Mouse (Mus musculus): ENCODE data around the gene Prss40. TPM values are rescaled to one million over a fixed set of nuclear protein-coding genes. Genes with fewer than 3 reads are reported as not detected.
"Not testable (repeated sequence)": the region's sequence is repeated elsewhere in the genome, so short reads cannot be mapped to it uniquely, and the experiment has no call there.

Gene Prss40
- total RNA-seq, 2 experiments from 2014 or later: not detected

GRCm38 (mm10) chr1:34536291-34536766 is 24.4 kb downstream of the Prss40 start:
- no peak for DNase-seq
- intact Hi-C loops (cut with DNase I): no loop called here

DNA sequence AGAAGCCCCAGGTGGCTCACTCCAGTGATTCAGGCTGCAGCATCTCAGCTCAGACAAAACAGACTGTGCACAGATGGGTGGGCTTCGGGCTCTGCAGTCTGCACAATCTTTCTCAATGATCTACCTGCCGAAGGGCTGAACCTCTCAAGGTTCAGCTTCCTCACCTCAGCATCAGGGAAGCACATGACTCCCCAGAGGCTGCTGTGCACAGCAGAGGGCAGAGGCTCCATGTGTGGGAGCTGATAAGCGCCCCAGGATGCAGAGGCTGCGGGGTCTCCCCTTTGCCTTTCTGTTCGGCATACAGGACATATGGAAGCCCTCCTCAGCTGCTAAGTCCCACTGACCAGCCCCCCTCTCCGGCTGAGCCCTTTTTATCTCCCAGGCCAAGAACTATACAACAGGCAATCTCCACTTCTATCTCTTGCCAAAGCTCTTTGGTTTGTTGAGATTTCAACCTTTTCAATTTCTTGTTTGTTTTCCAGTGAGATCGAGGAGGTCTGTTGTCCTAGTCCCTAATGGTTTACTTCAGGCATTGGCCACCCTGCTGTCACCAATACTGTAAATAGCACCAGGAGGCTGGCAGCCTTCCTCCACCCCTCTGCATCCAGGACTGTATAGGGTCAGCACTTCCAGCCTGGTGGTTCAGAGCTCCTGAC is 25.6 kb downstream of the Prss40 start, which contains the start of gene Cfc1:
Gene Cfc1 (plus strand): TSS at position 606 of the 656 bp plus-strand sequence.
- DNase-seq; intact Hi-C loops (cut with DNase I): not testable (repeated sequence)

GRCm38 (mm10) chr1:34534574-34534973 is 26.2 kb downstream of the Prss40 start:
- DNase-seq; intact Hi-C loops (cut with DNase I): not testable (repeated sequence)

DNA sequence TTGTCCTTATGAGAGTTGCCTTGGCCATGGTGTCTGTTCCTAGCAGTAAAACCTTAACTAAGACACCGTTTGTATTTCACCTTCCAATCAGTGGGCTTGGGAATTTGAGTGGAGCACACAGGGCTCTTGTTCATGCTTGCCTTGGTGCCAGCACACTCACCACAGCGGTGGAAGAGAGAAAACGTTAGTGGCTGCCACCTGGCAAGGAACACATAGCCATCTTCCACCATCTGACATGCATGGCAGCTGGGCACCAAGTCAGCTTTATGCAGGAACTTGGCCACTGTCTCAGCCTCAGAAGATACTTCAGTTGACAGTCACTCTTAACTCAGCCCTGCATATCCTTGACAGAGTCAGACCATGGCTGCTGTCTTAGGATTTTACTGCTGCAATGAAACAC is 37.1 kb downstream of the Prss40 start:
- intact Hi-C loops (cut with DNase I): no loop called here
- no peak for DNase-seq

- no peak for DNase-seq
- intact Hi-C loops (cut with DNase I): no loop called here
Observed at GRCm38 (mm10) chr1:34522850-34523244, 37.9 kb downstream of the Prss40 start.

GRCm38 (mm10) chr1:34522205-34522849 is 38.4 kb downstream of the Prss40 start:
- intact Hi-C loops (cut with DNase I): no loop called here
- DNase-seq: no peak

DNA sequence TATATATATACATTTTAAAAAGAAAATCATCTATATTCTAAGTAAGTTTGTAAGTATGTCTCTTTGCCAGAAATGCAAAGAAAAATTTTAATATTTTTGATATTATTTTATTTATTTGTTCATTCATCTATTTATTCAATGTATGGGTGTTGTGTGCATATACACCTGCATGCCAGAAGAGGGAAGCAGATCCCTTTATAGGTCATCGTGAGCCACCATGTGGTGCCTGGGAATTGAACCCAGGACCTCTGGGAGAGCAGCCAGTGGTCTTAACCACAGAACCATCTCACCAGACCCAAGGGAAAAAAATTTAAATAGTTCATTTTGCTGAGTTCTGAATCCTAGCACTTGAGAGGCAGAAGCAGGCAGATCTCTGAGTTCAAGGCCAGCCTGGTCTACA is 42.5 kb downstream of the Prss40 start:
- intact Hi-C loops (cut with DNase I): no loop called here
- no peak for DNase-seq

DNA sequence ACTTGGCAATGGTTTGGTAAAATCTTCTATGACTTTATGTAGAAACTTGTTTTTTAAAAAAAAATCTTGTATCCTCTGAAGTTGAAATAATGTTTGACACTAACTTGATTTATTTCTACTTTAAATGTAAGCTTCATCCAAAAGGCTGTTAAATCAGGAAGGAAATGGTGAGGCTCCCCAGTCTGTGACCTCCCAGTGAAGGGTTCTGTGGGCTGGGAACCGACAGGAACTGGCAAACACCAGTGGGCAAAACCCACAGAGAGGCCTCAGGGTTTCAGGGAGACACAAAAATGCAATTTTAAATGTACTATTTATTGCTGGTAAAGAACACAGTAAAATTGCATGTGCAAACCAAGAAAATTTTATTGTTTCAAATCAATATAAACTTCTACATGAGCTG is 42.9 kb downstream of the Prss40 start:
- DNase-seq; intact Hi-C loops (cut with DNase I): not testable (repeated sequence)

DNA sequence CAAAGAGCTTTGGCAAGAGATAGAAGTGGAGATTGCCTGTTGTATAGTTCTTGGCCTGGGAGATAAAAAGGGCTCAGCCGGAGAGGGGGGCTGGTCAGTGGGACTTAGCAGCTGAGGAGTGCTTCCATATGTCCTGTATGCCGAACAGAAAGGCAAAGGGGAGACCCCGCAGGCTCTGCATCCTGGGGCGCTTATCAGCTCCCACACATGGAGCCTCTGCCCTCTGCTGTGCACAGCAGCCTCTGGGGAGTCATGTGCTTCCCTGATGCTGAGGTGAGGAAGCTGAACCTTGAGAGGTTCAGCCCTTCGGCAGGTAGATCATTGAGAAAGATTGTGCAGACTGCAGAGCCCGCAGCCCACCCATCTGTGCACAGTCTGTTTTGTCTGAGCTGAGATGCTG is 43.4 kb downstream of the Prss40 start:
- DNase-seq; intact Hi-C loops (cut with DNase I): not testable (repeated sequence)

DNA sequence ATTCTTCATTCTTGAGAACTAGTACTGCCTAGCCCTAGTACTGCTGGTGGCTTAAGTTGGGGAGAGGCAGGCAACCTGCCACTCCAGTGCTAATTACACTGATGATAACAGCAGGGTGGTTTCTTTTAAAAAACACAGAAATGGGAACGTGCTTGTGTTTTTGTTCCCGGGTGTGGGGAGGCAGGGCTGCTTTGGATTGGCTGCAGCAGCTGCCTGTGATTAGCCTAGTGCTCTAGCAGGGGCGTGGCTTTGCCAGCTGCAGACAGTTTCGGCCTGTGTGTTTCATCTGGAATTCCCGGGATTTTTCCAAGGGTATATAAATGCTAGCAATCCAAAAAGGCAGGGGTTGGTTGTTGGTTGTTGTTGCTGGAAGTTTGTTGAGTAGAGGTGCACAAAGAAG is 44.1 kb downstream of the Prss40 start:
- DNase-seq: no peak
- intact Hi-C loops (cut with DNase I): no loop called here

- intact Hi-C loops (cut with DNase I): no loop called here
Observed at GRCm38 (mm10) chr1:34513068-34513467, 47.7 kb downstream of the Prss40 start.

DNA sequence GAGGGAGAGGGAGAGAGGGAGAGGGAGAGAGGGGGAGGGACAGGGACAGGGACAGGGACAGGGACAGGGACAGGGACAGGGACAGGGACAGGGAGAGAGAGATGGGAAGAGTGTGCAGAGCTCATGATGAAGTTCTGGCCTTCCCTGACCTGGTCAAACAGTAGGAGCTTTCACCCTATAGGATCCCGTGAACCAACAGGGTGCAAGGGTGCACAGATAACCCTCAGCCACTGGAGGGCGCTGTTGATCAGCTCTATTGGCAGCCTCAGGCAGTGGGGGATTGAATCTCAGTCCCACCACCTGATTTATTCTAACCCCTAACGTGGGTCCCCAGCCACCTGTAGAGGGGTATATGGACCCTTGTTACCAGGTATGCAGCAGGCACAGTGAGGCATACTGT is 49.7 kb downstream of the Prss40 start:
- peak; percentile 8 to 54 for DNase-seq
- intact Hi-C loops (cut with DNase I): no loop called here

More at GRCm38 (mm10) chr1:34513068-34513467, 47.7 kb downstream of the Prss40 start:
- DNase-seq: no peak

DNA sequence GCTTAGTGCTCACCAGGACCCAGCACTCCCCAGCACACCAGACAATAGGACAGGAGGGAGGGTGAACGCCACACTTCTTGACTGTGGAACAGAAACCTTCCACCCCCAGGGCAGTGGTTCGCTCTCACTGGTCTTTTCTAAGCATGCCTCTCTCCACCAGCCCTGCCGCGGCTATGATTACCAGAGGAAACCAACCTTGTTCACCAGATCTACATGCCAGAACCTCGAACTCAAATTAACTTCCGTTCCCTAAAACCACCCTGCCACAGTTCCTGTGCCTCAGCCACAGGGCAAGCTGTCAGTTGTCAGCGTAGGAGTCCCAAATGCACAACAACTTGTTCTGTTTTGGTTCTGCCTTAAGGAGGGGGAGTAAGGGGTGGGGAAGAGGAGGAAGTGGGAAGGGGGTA is 50.2 kb downstream of the Prss40 start:
- no peak for DNase-seq
- intact Hi-C loops (cut with DNase I): no loop called here

DNA sequence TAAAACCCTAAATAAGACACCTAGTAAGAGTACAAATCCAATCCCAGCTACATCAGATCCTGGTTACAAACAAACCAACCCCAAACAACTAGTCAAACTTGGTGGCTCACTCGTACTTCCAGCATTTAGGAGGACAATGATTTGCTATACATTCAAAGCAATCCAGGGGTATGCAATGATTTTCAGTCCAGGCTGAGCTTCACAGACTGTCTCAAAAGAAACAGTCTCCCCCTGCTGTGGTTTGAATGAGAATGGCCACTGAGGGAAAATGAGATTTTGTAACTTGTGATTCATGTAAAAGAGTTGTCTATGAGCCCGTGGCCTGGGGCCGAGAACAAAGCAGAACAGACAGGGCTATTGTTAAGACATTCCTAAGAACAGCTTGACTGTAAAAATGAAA is 52.8 kb downstream of the Prss40 start:
- DNase-seq: no peak
- intact Hi-C loops (cut with DNase I): no loop called here

DNA sequence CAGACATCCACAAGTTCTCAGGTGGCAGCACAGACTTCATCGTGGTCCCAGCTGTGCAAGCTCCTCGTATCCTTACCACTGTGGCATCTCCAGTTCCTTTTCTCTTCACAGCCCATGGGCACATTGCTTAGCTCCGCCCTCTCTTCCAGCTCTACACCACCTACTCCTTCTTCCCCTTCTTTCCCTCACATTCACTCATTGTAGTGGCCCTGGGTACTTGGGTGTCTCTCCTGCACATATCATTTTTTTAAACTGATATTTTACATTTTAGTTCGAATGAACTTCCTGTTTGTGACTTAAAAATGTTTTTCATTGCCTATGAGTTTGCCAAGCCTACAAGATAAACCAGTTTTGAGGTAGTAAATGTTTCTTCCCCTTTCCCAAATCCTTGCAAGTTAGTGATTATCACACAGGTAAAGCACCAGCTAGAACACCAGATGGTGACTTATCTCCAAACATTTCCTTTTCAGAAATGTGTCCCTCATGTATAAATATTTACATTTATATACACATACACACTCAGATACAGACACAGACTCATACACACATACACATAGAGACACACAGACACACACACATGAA is 54.7 kb downstream of the Prss40 start:
- intact Hi-C loops (cut with DNase I): no loop called here
- no peak for DNase-seq

DNA sequence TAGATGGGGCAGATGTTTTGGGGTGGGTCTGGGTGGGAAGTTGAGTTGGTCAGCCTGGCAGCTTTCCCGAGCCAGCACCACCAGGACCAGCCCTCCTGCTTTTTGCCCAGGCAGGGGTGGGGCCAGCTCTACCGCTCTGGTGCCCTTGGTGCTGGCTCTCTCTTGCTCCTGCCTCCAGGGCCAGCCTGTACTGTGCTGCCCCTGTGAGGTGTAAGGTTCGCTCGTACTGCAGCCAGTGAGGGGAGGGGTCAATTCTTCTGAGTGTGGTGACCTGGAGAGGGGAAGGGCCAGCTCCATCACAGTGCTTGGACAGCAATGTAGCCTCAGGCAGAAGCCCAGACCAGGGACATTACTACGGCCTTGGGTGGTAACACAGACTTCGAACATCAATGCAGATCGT is 55.4 kb downstream of the Prss40 start:
- intact Hi-C loops (cut with DNase I): no loop called here
- no peak for DNase-seq

DNA sequence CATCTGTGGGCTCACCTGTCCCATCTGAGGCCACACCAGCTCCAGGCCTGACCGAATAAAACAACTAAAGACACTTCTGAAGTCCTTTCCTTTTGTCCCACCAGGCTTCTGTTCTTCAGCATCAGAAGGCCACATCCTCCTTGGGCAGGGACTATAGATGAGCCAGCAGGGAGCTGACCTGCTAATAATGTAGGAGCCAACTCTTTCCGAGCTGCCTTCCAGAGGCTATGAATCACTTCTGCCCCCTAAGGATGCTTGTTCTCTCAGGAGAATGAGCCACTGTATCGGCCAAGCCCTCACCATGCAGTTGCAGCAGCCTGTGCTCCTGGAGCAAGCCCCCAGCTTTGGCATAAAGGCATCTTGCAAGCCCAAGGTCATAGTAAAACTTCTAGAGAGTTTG is 57.8 kb downstream of the Prss40 start:
- no peak for DNase-seq
- intact Hi-C loops (cut with DNase I): no loop called here

Other genes starting within 250 kb of the Prss40 start
- gene Ccdc115, start 121.3 kb downstream of the Prss40 start, total RNA-seq (2021): 10 to 100 TPM; 14.0 to 17.4 TPM
- 10 to 100 TPM; 33.9 to 36.0 TPM for gene Imp4, start 121.1 kb downstream of the Prss40 start, total RNA-seq (2021)
- 1 to 10 TPM; 6.6 to 8.2 TPM for gene Ptpn18, start 101.2 kb downstream of the Prss40 start, total RNA-seq (2021)
- gene Prss39, start 62.5 kb downstream of the Prss40 start, total RNA-seq (2021): not detected
- gene Cfc1, start 25.3 kb downstream of the Prss40 start, total RNA-seq (2021): not detected
- not detected for gene Amer3, start 18.7 kb upstream of the Prss40 start, total RNA-seq (2021)

Measured in heart, postnatal 10 days (tissue).